Mouse (Mus musculus): ENCODE measurements around the gene Gm11115. TPM values are rescaled to one million over a fixed set of nuclear protein-coding genes. Genes with fewer than 3 reads are reported as not detected.

Gm11115 gene
- polyA plus RNA-seq (2017; shearing (Covaris generic)), result not detected

DNA sequence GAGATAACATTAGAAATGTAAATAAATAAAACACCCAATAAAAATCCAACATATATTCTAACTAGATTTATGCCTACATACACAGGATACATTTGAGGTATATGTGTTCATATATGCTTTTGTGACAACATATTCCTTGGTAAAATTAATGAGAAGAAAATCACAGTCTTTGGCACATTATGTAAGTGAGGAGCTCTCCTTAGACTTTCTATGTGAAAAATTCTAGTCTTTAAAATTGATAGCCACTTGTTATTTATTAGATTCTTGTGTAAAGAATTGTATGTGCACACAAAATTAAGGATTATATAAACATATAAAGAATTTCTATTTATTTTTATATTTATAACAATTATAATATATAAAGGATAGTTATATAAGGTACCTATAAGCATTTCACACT, at the start of gene Gm11115:
Gene Gm11115 (minus strand): TSS at position 101 of the 400 bp plus-strand sequence.

DNA sequence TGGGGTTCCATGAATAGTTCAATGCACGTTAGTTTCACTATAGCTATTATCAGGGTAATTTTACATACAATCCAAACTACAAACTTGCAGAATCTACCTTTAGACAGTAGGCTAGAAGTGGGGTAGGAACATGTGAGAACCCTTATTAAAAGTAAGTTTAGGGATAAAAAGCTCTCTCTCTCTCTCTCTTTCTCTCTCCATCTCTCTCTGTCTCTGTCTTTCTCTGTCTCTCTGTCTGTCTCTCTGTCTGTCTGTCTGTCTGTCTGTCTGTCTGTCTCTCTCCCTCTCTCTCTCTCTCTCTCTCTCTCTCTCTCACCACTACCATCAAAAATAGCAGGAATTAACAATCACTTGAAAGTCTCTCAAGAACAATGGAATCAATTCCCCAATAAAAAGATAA, 42.5 kb downstream of the Gm11115 start, which contains the start of gene Gm11116:
Gene Gm11116 (minus strand): TSS at position 101 of the 400 bp plus-strand sequence.

Other genes with a start within 250 kb of the Gm11115 start
- not detected for gene Csn3, start 228.5 kb downstream of the Gm11115 start, polyA plus RNA-seq (2017; shearing (Covaris generic))
- 0.24 TPM for gene 2310003L06Rik, start 184.6 kb downstream of the Gm11115 start, polyA plus RNA-seq (2017; shearing (Covaris generic))
- not detected for gene Gm28434, start 184.6 kb downstream of the Gm11115 start, polyA plus RNA-seq (2017; shearing (Covaris generic))
- not detected for gene Cabs1, start 174.7 kb downstream of the Gm11115 start, polyA plus RNA-seq (2017; shearing (Covaris generic))
- not detected for gene Smr3a, start 151.6 kb downstream of the Gm11115 start, polyA plus RNA-seq (2017; shearing (Covaris generic))
- gene Smr2, start 67.5 kb downstream of the Gm11115 start, polyA plus RNA-seq (2017; shearing (Covaris generic)), result not detected
- gene Gm11116, start 42.6 kb downstream of the Gm11115 start, polyA plus RNA-seq (2017; shearing (Covaris generic)), result not detected
- not detected for gene Gm7714, start 114.8 kb upstream of the Gm11115 start, polyA plus RNA-seq (2017; shearing (Covaris generic))
- not detected for gene Prol1, start 163.2 kb upstream of the Gm11115 start, polyA plus RNA-seq (2017; shearing (Covaris generic))
- gene Amtn, start 222.0 kb upstream of the Gm11115 start, polyA plus RNA-seq (2017; shearing (Covaris generic)), result not detected